Mouse (Mus musculus) lung, adult 18-20 months (tissue): ENCODE data around the gene Gpat2.

ENCODE experiments used
- DNase-seq, 2 experiments: peaks; one replicate each; pipeline ENCODE4 v3.0.0; 2022; ENCODE audit warnings: mixed read lengths in 2 of 2

The Gpat2 gene

GRCm38 (mm10) chr2:127444055-127444789 is 19.2 kb downstream of the Gpat2 start, which contains the start of gene Fahd2a:
Gene Fahd2a (minus strand): TSS chr2:127444565.
- DNase-seq, result peak; percentile 89 to 93

- DNase-seq, result no peak
These were observed 21.8 kb downstream of the Gpat2 start for GRCm38 (mm10) chr2:127446847-127447246.

- no peak for DNase-seq
These were observed 24.7 kb downstream of the Gpat2 start for GRCm38 (mm10) chr2:127449691-127450090.

- DNase-seq, result no peak
These were observed 26.7 kb downstream of the Gpat2 start for GRCm38 (mm10) chr2:127451748-127452147.

GRCm38 (mm10) chr2:127453141-127453540 is 28.1 kb downstream of the Gpat2 start:
- no peak for DNase-seq

- peak; percentile 58 to 64 for DNase-seq
These were observed 28.8 kb downstream of the Gpat2 start for GRCm38 (mm10) chr2:127453764-127454163.

GRCm38 (mm10) chr2:127459341-127459740 is 34.3 kb downstream of the Gpat2 start:
- DNase-seq, result no peak

- DNase-seq, result no peak
These were observed 36.4 kb downstream of the Gpat2 start for GRCm38 (mm10) chr2:127461351-127461750.

- peak; percentile 41 to 50 for DNase-seq
These were observed 37.3 kb downstream of the Gpat2 start for GRCm38 (mm10) chr2:127462314-127462713.

- DNase-seq, result no peak
These were observed 45.2 kb downstream of the Gpat2 start for GRCm38 (mm10) chr2:127470183-127470582.

- no peak for DNase-seq
These were observed 45.7 kb downstream of the Gpat2 start for GRCm38 (mm10) chr2:127470661-127471060.

GRCm38 (mm10) chr2:127471281-127471680 is 46.3 kb downstream of the Gpat2 start:
- DNase-seq, result no peak

GRCm38 (mm10) chr2:127472279-127472678 is 47.3 kb downstream of the Gpat2 start:
- no peak for DNase-seq

GRCm38 (mm10) chr2:127479210-127479609 is 54.2 kb downstream of the Gpat2 start:
- no peak for DNase-seq

- no peak for DNase-seq
These were observed 54.8 kb downstream of the Gpat2 start for GRCm38 (mm10) chr2:127479763-127480162.

GRCm38 (mm10) chr2:127481841-127482532 is 57.0 kb downstream of the Gpat2 start:
- no peak for DNase-seq

- peak; percentile 74 to 78 for DNase-seq
These were observed 57.5 kb downstream of the Gpat2 start for GRCm38 (mm10) chr2:127482533-127482911.

- DNase-seq, result peak in 1 of 2 experiments; percentile 37
These were observed 58.0 kb downstream of the Gpat2 start for GRCm38 (mm10) chr2:127483001-127483400.

- DNase-seq, result peak; percentile 67 to 72
These were observed 59.6 kb downstream of the Gpat2 start for GRCm38 (mm10) chr2:127484476-127485170.
